Mouse (Mus musculus) spleen, adult 2 months (tissue): ENCODE data around the gene Wscd2.

Experiments
- CTCF ChIP-seq: fragments of 200-500 bp; IDR thresholded peaks from 2 replicates; pipeline ENCODE4 v1.5.1; 2011; ENCODE audit warnings: mild to moderate bottlenecking, inconsistent platforms; ENCODE audit not compliant: insufficient read depth, insufficient read length, insufficient replicate concordance; ENCODE audit errors: extremely low read depth
- POLR2A ChIP-seq: fragments of 200-500 bp; IDR thresholded peaks from 2 replicates; pipeline ENCODE4 v1.6.1; 2011; ENCODE audit warnings: low read depth, low read length, inconsistent platforms

GRCm38 (mm10) chr5:113476816-113477215 is 13.3 kb upstream of the Wscd2 start:
- TF ChIP-seq CTCF (no peak), POLR2A (no peak)
